Mouse (Mus musculus): ENCODE data around the gene Clstn2. TPM values are rescaled to one million over a fixed set of nuclear protein-coding genes. Genes with fewer than 3 reads are reported as not detected.

Gene Clstn2
- polyA plus RNA-seq, 1 experiment from 2014 or later = 1.4 TPM

DNA sequence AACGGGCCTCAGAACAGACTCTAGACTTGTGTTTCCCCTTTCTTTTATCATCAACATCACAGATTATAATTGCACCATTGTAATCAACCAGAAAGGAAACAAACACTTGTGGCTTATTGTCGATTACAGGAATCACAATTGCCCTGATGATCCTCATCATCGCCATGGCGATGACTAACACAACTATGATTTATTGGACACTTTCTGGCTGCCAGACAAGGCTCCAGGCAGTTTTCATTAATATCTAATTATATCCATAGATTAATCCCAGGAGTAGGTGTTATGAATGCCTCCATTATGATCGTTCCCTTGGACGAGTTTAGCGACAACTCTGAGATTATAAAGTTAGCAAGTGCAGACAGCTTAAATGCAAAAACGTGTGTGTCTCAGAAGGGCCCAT, 239.3 kb downstream of the Clstn2 start:
- WGBS = 85% methylated on average over 8 of the region's 8 CpGs

DNA sequence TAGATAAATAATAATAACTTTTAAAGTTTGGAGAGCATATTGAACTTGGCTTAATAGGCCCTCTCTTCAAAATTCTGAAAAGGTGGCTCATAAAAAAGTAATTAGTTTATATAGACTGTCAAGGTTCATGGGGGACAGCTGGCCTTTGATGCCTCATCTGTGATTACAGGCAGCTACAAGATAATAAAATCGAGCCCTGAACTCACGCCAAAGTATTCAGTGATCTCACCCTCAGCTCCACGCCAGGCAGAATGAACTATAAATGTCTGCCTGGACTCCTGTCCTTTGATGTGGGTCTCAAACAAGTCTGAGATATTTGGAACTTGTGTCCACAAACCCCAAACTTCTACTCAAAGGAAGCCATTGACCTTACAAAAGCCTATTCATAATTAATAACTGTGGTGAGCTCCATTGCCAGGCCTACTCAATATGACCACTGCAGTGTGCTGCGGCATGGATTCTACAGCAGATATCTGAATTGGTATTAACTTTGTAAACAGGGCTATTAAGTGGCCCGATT, 244.8 kb downstream of the Clstn2 start:
- 91% methylated on average over 5 of the region's 5 CpGs for WGBS
- Histone ChIP-seq H3K27me3 (ENCODE audit: insufficient read depth, poor library complexity, severe bottlenecking) (no peaks in the 10 kb centered on the region), H3K4me1 (replicated peaks) (no peaks in the 10 kb centered on the region), H3K27ac (no peak overlapping the region), H3K4me3 (no peak overlapping the region), H3K9me3 (no peaks in the 10 kb centered on the region), H3K36me3 (no peaks in the 10 kb centered on the region)
- no peak for DNase-seq (ENCODE audit: low spot score)

More for the DNA sequence above, 239.3 kb downstream of the Clstn2 start:
- no peak for DNase-seq (ENCODE audit: low spot score)
- Histone ChIP-seq H3K36me3 (no peaks in the 10 kb centered on the region), H3K9me3 (no peaks in the 10 kb centered on the region), H3K4me3 (no peak overlapping the region), H3K27me3 (ENCODE audit: insufficient read depth, poor library complexity, severe bottlenecking) (no peaks in the 10 kb centered on the region), H3K4me1 (replicated peaks) (no peaks in the 10 kb centered on the region), H3K27ac (no peak overlapping the region)

GRCm38 (mm10) chr9:97780032-97780616, 252.9 kb downstream of the Clstn2 start:
- H3K4me1 ChIP-seq (replicated peaks) = no peaks in the 10 kb centered on the region
- H3K36me3 ChIP-seq = no peaks in the 10 kb centered on the region
- no peaks in the 10 kb centered on the region for H3K9me3 ChIP-seq
- H3K27ac ChIP-seq = no peak overlapping the region
- 89% methylated on average over 5 of the region's 5 CpGs for WGBS
- no peak for DNase-seq (ENCODE audit: low spot score)
- no peaks in the 10 kb centered on the region for H3K27me3 ChIP-seq (ENCODE audit: insufficient read depth, poor library complexity, severe bottlenecking)
- H3K4me3 ChIP-seq = no peak overlapping the region

DNA sequence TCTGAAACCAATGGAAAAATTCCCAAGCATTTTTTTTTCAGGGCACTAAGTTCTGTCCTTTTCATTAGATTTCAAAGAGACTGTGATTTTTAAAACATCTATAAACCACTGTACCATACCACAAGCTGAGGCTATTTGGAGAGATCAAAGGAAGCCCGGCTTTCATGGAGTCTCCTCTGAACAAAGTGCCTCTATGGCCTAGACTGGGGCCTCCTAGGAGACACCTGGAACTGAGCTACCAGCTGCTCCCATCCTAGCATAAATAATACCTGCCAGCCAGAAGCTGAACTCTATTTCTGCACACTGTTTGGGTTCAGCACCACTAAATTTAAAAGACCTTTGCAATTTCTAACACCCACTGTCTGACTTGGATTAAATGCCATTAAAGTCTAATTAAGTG, 257.2 kb downstream of the Clstn2 start:
- H3K27me3 ChIP-seq (ENCODE audit: insufficient read depth, poor library complexity, severe bottlenecking) = no peaks in the 10 kb centered on the region
- no peak overlapping the region for H3K4me3 ChIP-seq
- DNase-seq (ENCODE audit: low spot score) = no peak
- H3K27ac ChIP-seq = no peak overlapping the region
- 98% methylated on average over 1 of the region's 1 CpGs for WGBS
- no peaks in the 10 kb centered on the region; the same call in 1 of the 2 replicates for H3K4me1 ChIP-seq (replicated peaks)
- H3K36me3 ChIP-seq = no peaks in the 10 kb centered on the region
- H3K9me3 ChIP-seq = no peaks in the 10 kb centered on the region

DNA sequence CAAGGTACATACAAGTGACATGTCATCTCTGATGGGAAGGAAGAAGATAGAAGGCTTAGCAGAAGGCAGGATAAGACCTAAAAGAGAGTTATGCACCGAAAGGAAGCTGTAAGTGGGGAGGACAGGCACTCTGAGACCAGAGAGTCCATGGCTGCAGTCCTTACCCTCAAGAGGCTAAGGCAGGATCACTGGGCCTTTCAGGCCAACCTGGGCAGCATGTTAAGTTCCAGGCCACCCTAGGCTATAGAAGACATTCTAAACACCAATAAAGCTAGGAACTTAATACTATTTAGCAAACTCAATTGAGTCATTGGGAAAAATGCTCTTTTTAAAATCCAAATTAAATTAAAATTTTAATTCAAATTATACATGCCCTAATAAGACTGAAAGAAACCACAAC, 258.0 kb downstream of the Clstn2 start:
- no peak for DNase-seq (ENCODE audit: low spot score)
- H3K4me1 ChIP-seq (replicated peaks) = no peaks in the 10 kb centered on the region; the same call in 1 of the 2 replicates
- no peaks in the 10 kb centered on the region for H3K27me3 ChIP-seq (ENCODE audit: insufficient read depth, poor library complexity, severe bottlenecking)
- H3K36me3 ChIP-seq = no peaks in the 10 kb centered on the region
- no peak overlapping the region for H3K4me3 ChIP-seq
- WGBS = 85% methylated on average over 1 of the region's 1 CpGs
- no peaks in the 10 kb centered on the region for H3K9me3 ChIP-seq
- no peak overlapping the region for H3K27ac ChIP-seq

GRCm38 (mm10) chr9:97773911-97774310, 259.1 kb downstream of the Clstn2 start:
- no peak for DNase-seq (ENCODE audit: low spot score)
- WGBS = 72% methylated on average over 3 of the region's 3 CpGs
- H3K4me3 ChIP-seq = no peak overlapping the region

DNA sequence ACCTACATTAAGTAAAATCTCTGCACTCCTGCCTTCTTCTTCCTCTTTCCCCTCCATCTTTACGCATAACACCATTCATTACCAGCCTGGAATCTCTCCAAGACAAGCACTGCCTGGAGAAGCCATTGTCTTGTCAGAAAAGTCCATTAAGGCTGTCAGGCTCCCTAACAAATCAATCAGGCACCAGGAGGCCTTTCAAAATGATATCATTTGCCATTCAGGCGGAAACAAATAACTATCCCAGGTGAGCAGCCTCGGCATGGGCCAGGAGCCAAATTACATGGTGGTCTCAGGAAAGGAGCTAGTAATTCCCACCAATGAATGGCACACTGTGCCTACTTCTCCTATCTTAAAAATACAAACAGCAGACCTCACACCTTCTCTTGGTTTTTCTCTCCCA, 260.6 kb downstream of the Clstn2 start:
- 54% methylated on average over 3 of the region's 3 CpGs for WGBS
- H3K4me1 ChIP-seq (replicated peaks) = no peaks in the 10 kb centered on the region; the same call in 1 of the 2 replicates
- no peak overlapping the region for H3K27ac ChIP-seq
- DNase-seq (ENCODE audit: low spot score) = no peak
- H3K4me3 ChIP-seq = no peak overlapping the region
- H3K9me3 ChIP-seq = no peaks in the 10 kb centered on the region
- H3K36me3 ChIP-seq = no peaks in the 10 kb centered on the region
- H3K27me3 ChIP-seq (ENCODE audit: insufficient read depth, poor library complexity, severe bottlenecking) = no peaks in the 10 kb centered on the region

More at GRCm38 (mm10) chr9:97773911-97774310, 259.1 kb downstream of the Clstn2 start:
- no peak overlapping the region for H3K27ac ChIP-seq
- no peaks in the 10 kb centered on the region for H3K36me3 ChIP-seq
- no peaks in the 10 kb centered on the region for H3K9me3 ChIP-seq
- no peaks in the 10 kb centered on the region for H3K27me3 ChIP-seq (ENCODE audit: insufficient read depth, poor library complexity, severe bottlenecking)
- no peaks in the 10 kb centered on the region; the same call in 1 of the 2 replicates for H3K4me1 ChIP-seq (replicated peaks)

GRCm38 (mm10) chr9:97769331-97769730, 263.6 kb downstream of the Clstn2 start:
- H3K27ac ChIP-seq = no peak overlapping the region
- H3K4me3 ChIP-seq = no peak overlapping the region
- H3K36me3 ChIP-seq = no peaks in the 10 kb centered on the region
- no peaks in the 10 kb centered on the region for H3K27me3 ChIP-seq (ENCODE audit: insufficient read depth, poor library complexity, severe bottlenecking)
- no peaks in the 10 kb centered on the region; the same call in 1 of the 2 replicates for H3K4me1 ChIP-seq (replicated peaks)
- no peak for DNase-seq (ENCODE audit: low spot score)
- 76% methylated on average over 5 of the region's 5 CpGs for WGBS
- H3K9me3 ChIP-seq = no peaks in the 10 kb centered on the region

DNA sequence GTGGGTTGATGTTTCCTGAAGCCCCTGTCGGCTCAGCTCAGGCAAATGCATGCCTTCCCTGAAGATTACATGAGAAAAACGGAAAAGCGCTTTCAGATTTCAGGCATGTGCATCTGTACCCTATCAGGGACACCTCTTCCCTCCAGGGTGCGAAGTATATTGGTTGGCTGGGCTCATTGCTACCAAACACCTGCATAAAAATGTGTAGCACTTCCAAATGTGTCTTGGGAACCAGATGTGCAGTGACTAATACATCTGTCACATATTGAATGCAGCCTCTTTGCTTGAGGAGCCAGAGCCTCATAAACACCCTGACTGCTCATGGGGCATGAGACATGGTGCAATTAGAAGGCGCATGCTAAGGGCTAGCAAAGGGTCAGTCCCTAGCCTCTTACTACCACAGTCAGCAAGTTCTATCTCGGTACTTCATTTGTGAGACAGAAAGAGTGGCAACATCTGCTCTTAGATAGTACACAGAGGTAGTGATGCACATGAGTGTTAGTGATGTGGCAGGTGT, 267.7 kb downstream of the Clstn2 start:
- H3K27ac ChIP-seq = no peak overlapping the region
- 91% methylated on average over 6 of the region's 6 CpGs for WGBS
- H3K4me1 ChIP-seq (replicated peaks) = no peaks in the 10 kb centered on the region
- no peaks in the 10 kb centered on the region for H3K36me3 ChIP-seq
- H3K4me3 ChIP-seq = no peak overlapping the region
- H3K27me3 ChIP-seq (ENCODE audit: insufficient read depth, poor library complexity, severe bottlenecking) = no peaks in the 10 kb centered on the region
- H3K9me3 ChIP-seq = no peaks in the 10 kb centered on the region
- no peak for DNase-seq (ENCODE audit: low spot score)

DNA sequence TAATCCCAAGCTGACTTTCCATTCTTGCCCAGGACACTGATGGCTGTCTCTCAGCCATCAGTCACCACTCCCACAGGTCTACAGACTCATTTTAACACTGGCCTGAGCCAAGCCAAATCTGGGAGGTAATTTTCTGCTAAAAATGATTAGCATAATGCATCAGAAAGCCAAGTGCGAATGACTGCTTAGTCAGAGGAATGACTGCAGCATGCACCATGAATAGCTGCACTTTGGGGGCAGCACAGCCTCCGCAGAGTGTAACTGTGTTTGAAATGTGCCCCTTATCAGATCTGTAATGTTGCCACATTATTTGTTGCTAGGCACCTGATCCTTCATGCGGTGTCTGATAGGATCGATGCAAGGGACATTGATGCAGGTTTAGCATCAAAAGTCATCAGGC, 269.9 kb downstream of the Clstn2 start:
- H3K36me3 ChIP-seq = no peaks in the 10 kb centered on the region
- no peaks in the 10 kb centered on the region for H3K9me3 ChIP-seq
- H3K27me3 ChIP-seq (ENCODE audit: insufficient read depth, poor library complexity, severe bottlenecking) = no peaks in the 10 kb centered on the region
- H3K4me1 ChIP-seq (replicated peaks) = no peaks in the 10 kb centered on the region
- no peak for DNase-seq (ENCODE audit: low spot score)
- no peak overlapping the region for H3K27ac ChIP-seq
- H3K4me3 ChIP-seq = no peak overlapping the region
- WGBS = 91% methylated on average over 4 of the region's 4 CpGs

- no peaks in the 10 kb centered on the region for H3K9me3 ChIP-seq
- DNase-seq (ENCODE audit: low spot score) = no peak
- no peaks in the 10 kb centered on the region for H3K36me3 ChIP-seq
- no peak overlapping the region for H3K27ac ChIP-seq
- WGBS = 78% methylated on average over 7 of the region's 7 CpGs
- no peaks in the 10 kb centered on the region for H3K27me3 ChIP-seq (ENCODE audit: insufficient read depth, poor library complexity, severe bottlenecking)
- H3K4me1 ChIP-seq (replicated peaks) = no peaks in the 10 kb centered on the region
- no peak overlapping the region for H3K4me3 ChIP-seq
Measured at GRCm38 (mm10) chr9:97755599-97756270, 277.2 kb downstream of the Clstn2 start.

DNA sequence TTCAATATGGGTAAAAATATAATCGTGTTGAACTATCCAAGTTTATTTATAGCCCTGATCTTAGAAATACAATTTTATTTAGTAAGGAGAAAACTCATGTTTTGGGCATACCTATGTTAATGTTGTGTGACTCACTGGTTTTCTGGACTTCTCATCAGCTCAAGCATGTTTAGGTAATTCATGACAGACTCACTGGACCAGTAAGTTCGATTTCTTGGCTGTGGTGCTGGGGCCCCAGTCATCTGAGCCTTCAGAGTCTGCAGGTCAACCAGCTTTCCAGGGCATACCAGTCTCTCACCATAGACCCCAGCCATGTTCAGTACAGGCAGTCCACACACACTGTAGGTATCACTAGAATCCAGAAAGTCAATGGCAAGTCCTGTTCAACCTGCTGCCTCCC, 279.3 kb downstream of the Clstn2 start:
- H3K9me3 ChIP-seq = no peaks in the 10 kb centered on the region
- H3K27me3 ChIP-seq (ENCODE audit: insufficient read depth, poor library complexity, severe bottlenecking) = no peaks in the 10 kb centered on the region
- H3K4me3 ChIP-seq = no peak overlapping the region
- H3K4me1 ChIP-seq (replicated peaks) = no peaks in the 10 kb centered on the region
- WGBS = 73% methylated on average over 2 of the region's 2 CpGs
- no peaks in the 10 kb centered on the region for H3K36me3 ChIP-seq
- no peak for DNase-seq (ENCODE audit: low spot score)
- H3K27ac ChIP-seq = no peak overlapping the region

GRCm38 (mm10) chr9:97746574-97746973, 286.4 kb downstream of the Clstn2 start:
- no peak overlapping the region for H3K27ac ChIP-seq
- no peaks in the 10 kb centered on the region for H3K36me3 ChIP-seq
- no peaks in the 10 kb centered on the region for H3K4me1 ChIP-seq (replicated peaks)
- no peaks in the 10 kb centered on the region for H3K9me3 ChIP-seq
- H3K4me3 ChIP-seq = no peak overlapping the region
- no peak for DNase-seq (ENCODE audit: low spot score)
- WGBS = 73% methylated on average over 2 of the region's 2 CpGs
- no peaks in the 10 kb centered on the region for H3K27me3 ChIP-seq (ENCODE audit: insufficient read depth, poor library complexity, severe bottlenecking)
